Mouse (Mus musculus): Measurements from ENCODE around the gene Cog5.

Cog5 gene

GRCm38 (mm10) chr12:31895095-31895734 is 240.5 kb downstream of the Cog5 start:
- DNase-seq (ENCODE audit: low read depth), result no peak

GRCm38 (mm10) chr12:31895888-31896287 is 241.2 kb downstream of the Cog5 start:
- no peak for DNase-seq (ENCODE audit: low read depth)

GRCm38 (mm10) chr12:31896295-31896694 is 241.6 kb downstream of the Cog5 start:
- DNase-seq (ENCODE audit: low read depth), result no peak

- DNase-seq (ENCODE audit: low read depth), result no peak
Observed at GRCm38 (mm10) chr12:31896986-31897385, 242.3 kb downstream of the Cog5 start.

GRCm38 (mm10) chr12:31897456-31897855 is 242.8 kb downstream of the Cog5 start:
- no peak for DNase-seq (ENCODE audit: low read depth)

GRCm38 (mm10) chr12:31900391-31900914 is 245.8 kb downstream of the Cog5 start:
- no peak for DNase-seq (ENCODE audit: low read depth)

- DNase-seq (ENCODE audit: low read depth), result no peak
Observed at GRCm38 (mm10) chr12:31905696-31906551, 251.3 kb downstream of the Cog5 start.

GRCm38 (mm10) chr12:31907436-31907835 is 252.8 kb downstream of the Cog5 start:
- no peak for DNase-seq (ENCODE audit: low read depth)

- no peak for DNase-seq (ENCODE audit: low read depth)
Observed at GRCm38 (mm10) chr12:31912966-31913551, 258.4 kb downstream of the Cog5 start.

- no peak for DNase-seq (ENCODE audit: low read depth)
Observed at GRCm38 (mm10) chr12:31913614-31914013, 258.9 kb downstream of the Cog5 start.

- no peak for DNase-seq (ENCODE audit: low read depth)
Observed at GRCm38 (mm10) chr12:31916691-31917090, 262.0 kb downstream of the Cog5 start.

- DNase-seq (ENCODE audit: low read depth), result no peak
Observed at GRCm38 (mm10) chr12:31917245-31917644, 262.6 kb downstream of the Cog5 start.

GRCm38 (mm10) chr12:31920464-31921405 is 266.1 kb downstream of the Cog5 start:
- DNase-seq (ENCODE audit: low read depth), result no peak

- no peak for DNase-seq (ENCODE audit: low read depth)
Observed at GRCm38 (mm10) chr12:31924135-31924534, 269.5 kb downstream of the Cog5 start.

GRCm38 (mm10) chr12:31925343-31925742 is 270.7 kb downstream of the Cog5 start:
- DNase-seq (ENCODE audit: low read depth), result no peak

- no peak for DNase-seq (ENCODE audit: low read depth)
Observed at GRCm38 (mm10) chr12:31926661-31927061, 272.0 kb downstream of the Cog5 start.

GRCm38 (mm10) chr12:31928498-31928897 is 273.8 kb downstream of the Cog5 start:
- DNase-seq (ENCODE audit: low read depth), result no peak

GRCm38 (mm10) chr12:31931818-31932217 is 277.1 kb downstream of the Cog5 start:
- DNase-seq (ENCODE audit: low read depth), result no peak

- no peak for DNase-seq (ENCODE audit: low read depth)
Observed at GRCm38 (mm10) chr12:31936657-31937300, 282.1 kb downstream of the Cog5 start.

GRCm38 (mm10) chr12:31937613-31938012 is 282.9 kb downstream of the Cog5 start:
- no peak for DNase-seq (ENCODE audit: low read depth)

GRCm38 (mm10) chr12:31938391-31938997 is 283.8 kb downstream of the Cog5 start:
- DNase-seq (ENCODE audit: low read depth), result no peak

All from c-Kit-positive CD71-positive TER-119-negative erythroid progenitor cells, embryonic 14.5 days (primary cell).